Mouse (Mus musculus): ENCODE measurements around the gene Dpp6.

Dpp6 gene

GRCm38 (mm10) chr5:27304115-27304514 is 487.1 kb downstream of the Dpp6 start:
- no peak for DNase-seq (ENCODE audit: low spot score)

- no peak for DNase-seq (ENCODE audit: low spot score)
Observed at GRCm38 (mm10) chr5:27306497-27307152, 489.6 kb downstream of the Dpp6 start.

GRCm38 (mm10) chr5:27310217-27310616 is 493.2 kb downstream of the Dpp6 start:
- DNase-seq (ENCODE audit: low spot score): no peak

- DNase-seq (ENCODE audit: low spot score): no peak
Observed at GRCm38 (mm10) chr5:27316674-27317073, 499.7 kb downstream of the Dpp6 start.

- DNase-seq (ENCODE audit: low spot score): no peak
Observed at GRCm38 (mm10) chr5:27317264-27317663, 500.3 kb downstream of the Dpp6 start.

- no peak for DNase-seq (ENCODE audit: low spot score)
Observed at GRCm38 (mm10) chr5:27317832-27318231, 500.8 kb downstream of the Dpp6 start.

GRCm38 (mm10) chr5:27319731-27320130 is 502.7 kb downstream of the Dpp6 start:
- no peak for DNase-seq (ENCODE audit: low spot score)

GRCm38 (mm10) chr5:27322895-27323792 is 506.1 kb downstream of the Dpp6 start:
- no peak for DNase-seq (ENCODE audit: low spot score)

- no peak for DNase-seq (ENCODE audit: low spot score)
Observed at GRCm38 (mm10) chr5:27324346-27324928, 507.4 kb downstream of the Dpp6 start.

GRCm38 (mm10) chr5:27336698-27337097 is 519.7 kb downstream of the Dpp6 start:
- DNase-seq (ENCODE audit: low spot score): no peak

- DNase-seq (ENCODE audit: low spot score): no peak
Observed at GRCm38 (mm10) chr5:27339196-27340030, 522.4 kb downstream of the Dpp6 start.

GRCm38 (mm10) chr5:27342276-27342675 is 525.3 kb downstream of the Dpp6 start:
- no peak for DNase-seq (ENCODE audit: low spot score)

GRCm38 (mm10) chr5:27343626-27344025 is 526.6 kb downstream of the Dpp6 start:
- no peak for DNase-seq (ENCODE audit: low spot score)

GRCm38 (mm10) chr5:27348181-27349095 is 531.4 kb downstream of the Dpp6 start:
- no peak for DNase-seq (ENCODE audit: low spot score)

- no peak for DNase-seq (ENCODE audit: low spot score)
Observed at GRCm38 (mm10) chr5:27357630-27358029, 540.6 kb downstream of the Dpp6 start.

- no peak for DNase-seq (ENCODE audit: low spot score)
Observed at GRCm38 (mm10) chr5:27365946-27366345, 548.9 kb downstream of the Dpp6 start.

- no peak for DNase-seq (ENCODE audit: low spot score)
Observed at GRCm38 (mm10) chr5:27370814-27371213, 553.8 kb downstream of the Dpp6 start.

GRCm38 (mm10) chr5:27373931-27374330 is 556.9 kb downstream of the Dpp6 start:
- DNase-seq (ENCODE audit: low spot score): no peak

GRCm38 (mm10) chr5:27375841-27376240 is 558.8 kb downstream of the Dpp6 start:
- DNase-seq (ENCODE audit: low spot score): no peak

GRCm38 (mm10) chr5:27380656-27381385 is 563.8 kb downstream of the Dpp6 start:
- DNase-seq (ENCODE audit: low spot score): no peak

Measured in testis, postnatal 14 days (tissue).